Mouse (Mus musculus): ENCODE data around the gene Espn.

- TF ChIP-seq EP300 (optimal IDR thresholded peaks at IDR 0.05) (no peak), CTCF (IDR thresholded peaks at IDR 0.05; ENCODE audit: low read depth) (no peak)
Observed at GRCm38 (mm10) chr4:152146033-152146827, 5.9 kb downstream of the Espn start.

All from stomach, postnatal 0 days (tissue).